Mouse (Mus musculus) ovary, postnatal 14 days (tissue): Measurements from ENCODE around the gene Gm9918.
A peak's percentile ranks its signal among the peaks of the same experiment; 100 is the strongest.

Experiments used
- DNase-seq: peaks from one replicate; pipeline ENCODE4 v3.0.0; 2022; ENCODE audit warnings: low spot score

Gene Gm9918

DNA sequence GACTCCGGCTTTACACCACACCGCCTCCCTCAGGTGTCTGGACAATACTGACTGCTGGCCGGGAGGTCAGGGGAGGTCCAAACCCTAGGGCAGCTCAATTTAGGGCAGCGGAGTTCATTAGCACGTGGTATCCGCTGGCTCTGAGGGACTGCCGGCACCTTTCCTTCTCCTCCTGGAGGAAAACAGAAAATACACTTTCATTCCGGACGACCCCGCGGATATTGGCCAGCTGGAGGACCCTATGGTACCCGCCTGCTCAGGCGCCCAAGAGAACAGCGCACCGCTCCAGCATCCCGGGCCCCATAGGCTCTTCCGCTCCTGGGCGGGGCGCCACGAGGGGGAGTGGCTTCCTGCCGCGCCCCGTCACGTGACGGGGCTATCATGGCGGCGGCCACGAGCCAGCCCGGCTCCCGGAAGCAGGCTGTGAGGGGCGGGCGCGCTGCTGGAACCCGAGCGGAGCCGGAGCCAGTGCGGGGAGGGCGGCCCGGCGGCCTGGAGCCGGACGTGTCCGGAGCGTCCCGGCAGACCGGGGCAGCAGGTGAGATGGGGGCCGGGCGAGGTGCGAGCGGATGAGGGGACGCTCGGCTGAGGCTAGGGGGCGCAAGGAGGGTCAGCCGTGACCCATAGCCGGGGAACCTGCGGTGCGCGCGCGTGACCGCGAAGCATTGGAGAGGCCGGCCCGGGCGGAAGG, 8.9 kb downstream of the Gm9918 start, which contains the start of gene Mfsd5:
Gene Mfsd5 (plus strand): TSS at position 363 of the 691 bp plus-strand sequence.
- peak; percentile 76 for DNase-seq

DNA sequence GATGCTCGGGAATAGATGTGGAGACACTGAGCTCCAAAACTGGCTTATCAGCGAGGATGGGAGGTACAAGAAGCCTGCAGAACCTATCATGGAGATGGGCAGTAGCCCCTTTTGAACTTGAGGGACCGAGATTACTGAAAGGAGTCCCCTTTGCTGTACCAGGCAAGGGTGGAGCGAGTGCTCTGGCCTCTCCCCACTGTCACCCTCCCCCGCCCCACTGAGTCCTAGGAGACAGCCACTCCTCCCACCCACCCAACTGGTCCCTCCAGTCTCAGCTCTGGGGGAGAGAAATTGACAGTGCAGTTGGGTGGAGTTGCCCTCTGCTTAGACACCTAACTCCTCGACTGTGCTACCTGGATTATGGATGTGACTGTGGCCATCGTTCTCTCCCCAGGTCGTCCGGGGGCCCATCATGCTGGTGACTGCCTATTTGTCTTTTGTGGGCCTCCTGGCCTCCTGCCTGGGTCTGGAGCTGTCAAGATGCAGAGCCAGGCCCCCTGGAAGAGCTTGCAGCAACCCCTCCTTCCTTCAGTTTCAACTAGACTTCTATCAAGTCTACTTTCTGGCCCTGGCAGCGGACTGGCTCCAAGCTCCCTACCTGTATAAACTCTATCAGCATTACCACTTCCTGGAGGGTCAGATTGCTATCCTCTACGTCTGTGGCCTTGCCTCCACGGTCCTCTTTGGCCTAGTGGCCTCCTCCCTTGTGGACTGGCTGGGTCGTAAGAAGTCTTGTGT, 9.6 kb downstream of the Gm9918 start:
- DNase-seq, result no peak

DNA sequence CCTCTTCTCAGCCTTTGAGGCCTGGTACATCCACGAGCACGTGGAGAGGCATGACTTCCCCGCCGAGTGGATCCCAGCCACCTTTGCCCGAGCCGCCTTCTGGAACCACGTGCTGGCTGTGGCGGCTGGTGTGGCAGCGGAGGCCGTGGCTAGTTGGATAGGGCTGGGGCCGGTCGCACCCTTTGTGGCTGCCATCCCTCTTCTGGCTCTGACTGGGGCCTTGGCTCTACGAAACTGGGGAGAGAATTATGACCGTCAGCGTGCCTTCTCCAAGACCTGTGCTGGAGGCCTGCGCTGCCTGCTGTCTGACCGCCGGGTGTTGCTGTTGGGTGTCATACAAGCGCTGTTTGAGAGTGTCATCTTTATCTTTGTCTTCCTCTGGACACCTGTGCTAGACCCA, 10.3 kb downstream of the Gm9918 start:
- no peak for DNase-seq

GRCm38 (mm10) chr15:102282463-102283292, 12.3 kb downstream of the Gm9918 start:
- no peak for DNase-seq

DNA sequence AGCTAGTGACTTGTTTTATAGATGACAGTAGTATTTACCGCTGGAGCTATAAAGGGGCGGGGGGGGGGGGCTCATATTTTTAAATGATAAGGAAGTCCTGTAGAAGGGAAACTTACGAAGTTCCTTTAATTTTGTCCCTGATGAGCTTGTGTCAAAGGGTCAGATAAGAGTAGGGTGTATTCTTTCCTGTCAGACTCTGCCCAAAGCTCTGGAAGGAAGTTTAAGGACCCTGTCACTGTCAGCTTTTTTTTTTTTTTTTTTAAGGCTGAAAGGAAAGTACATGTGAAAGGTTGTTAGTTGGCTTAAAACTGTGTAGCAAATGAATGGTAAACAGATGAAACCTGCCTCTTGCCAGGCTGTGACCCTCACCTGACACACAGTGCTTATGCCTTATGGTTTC, 13.3 kb downstream of the Gm9918 start:
- DNase-seq, result no peak

DNA sequence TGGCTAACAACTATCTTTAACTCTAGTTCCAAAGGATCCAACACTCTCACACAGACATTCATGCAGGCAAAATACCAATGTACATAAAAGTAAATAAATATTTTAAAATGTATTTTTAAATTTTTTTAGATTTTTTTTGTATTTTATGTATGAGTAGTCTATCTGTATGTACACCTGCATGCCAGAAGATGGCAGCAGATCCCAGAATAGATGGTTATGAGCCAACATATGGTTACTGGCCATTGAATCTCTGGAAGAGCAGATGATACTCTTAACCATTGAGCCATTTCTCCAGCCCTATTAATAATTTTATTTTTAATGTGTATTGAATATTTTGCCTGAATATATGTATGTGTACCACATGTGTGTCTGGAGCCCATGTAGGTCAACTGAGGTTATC, 17.0 kb downstream of the Gm9918 start:
- DNase-seq, result no peak

DNA sequence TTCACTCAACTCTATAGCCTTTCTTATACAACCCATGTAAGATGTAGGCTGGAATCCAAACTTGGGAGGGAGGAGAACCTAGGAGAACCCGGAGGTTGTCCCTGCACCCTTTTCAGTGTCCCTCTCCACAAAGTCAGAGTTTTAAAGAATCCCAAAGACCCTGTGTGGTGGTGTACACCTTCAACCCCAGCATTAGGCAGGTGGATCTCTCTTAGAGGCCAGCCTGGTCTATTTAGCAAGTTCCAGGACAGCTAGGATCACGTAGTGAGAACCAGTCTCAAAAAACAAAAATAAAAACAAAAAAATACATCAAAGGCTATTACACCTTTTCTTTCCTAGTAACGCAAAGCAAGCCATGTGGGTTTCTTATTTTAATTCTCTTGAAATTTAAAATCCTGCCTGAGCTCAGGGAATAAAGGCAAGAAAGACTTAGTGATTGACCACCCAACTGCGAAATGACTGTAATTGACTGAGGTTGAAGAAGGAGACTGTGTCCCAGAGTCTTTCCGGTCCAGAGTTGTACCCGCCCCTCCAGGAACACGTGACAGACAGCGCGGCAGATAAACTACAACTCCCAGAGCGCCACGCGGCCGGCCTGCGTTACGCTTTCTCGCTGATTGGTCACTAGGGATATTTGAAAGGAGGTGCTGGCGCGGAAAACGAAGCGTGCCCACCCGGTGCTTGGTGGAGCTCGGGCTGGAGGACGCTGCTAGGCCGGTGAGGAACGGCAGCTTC, 25.4 kb downstream of the Gm9918 start, which contains the start of gene Espl1:
Gene Espl1 (plus strand): TSS at position 634 of the 735 bp plus-strand sequence.
- peak; percentile 89 for DNase-seq

GRCm38 (mm10) chr15:102296368-102297006, 26.1 kb downstream of the Gm9918 start:
- no peak for DNase-seq

- no peak for DNase-seq
Observed at GRCm38 (mm10) chr15:102302542-102302941, 32.2 kb downstream of the Gm9918 start.

- DNase-seq, result no peak
Observed at GRCm38 (mm10) chr15:102308717-102309116, 38.4 kb downstream of the Gm9918 start.

DNA sequence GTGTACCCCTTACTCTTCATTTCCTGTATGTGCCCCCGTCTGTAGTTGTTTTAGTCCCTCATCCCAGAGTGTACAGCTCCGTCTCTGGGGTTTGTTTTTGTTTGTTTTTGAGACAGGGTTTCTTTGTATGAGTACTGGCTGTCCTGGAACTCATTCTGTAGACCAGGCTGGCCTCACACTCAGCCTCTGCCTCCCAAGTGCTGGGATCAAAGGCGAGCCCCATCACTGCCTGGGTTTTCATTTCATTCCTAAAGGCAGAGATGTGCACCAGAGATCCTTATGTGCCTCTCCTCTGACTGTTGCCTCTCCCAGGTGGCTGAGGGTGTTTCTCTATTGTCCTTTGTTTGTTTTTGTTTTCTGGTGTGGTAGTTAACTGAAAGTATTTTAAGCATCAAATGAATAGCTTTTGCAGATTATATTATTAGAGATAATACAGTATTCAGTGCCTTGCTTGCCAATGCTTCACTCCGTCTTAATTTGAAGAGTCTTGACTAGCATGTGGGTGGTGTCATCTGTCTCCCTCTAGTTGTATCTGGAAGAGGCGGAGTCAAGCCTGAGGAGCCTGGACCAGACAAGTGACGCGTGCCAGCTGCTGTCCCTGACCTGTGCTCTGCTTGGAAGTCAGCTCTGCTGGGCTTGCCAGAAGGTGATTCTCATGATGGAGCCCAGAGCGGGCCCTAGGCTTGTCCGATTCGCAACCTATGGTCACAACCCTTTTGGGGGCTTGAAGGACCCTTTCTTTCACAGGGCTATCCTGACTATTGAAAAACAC, 39.9 kb downstream of the Gm9918 start:
- no peak for DNase-seq

DNA sequence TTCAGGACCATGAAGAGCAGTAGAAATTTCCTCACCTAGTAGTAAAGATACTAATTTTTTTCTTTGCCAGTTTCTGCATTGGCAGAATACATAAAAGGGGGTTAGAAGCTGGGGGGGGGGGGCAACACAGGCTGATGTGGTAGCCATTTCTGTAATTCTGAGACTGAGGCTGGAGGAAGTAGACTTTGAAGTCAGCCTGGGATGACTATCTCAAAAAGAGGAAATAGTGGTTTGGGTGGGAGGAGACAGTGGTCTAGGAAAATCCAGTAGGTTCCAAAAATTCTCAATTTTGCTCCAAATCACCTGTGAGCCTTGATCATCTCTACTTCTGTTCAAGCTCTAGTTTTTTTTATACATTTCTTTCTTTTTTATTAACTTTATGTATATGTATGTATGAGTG, 41.1 kb downstream of the Gm9918 start:
- no peak for DNase-seq

GRCm38 (mm10) chr15:102315292-102315691, 44.9 kb downstream of the Gm9918 start:
- no peak for DNase-seq

- peak; percentile 47 for DNase-seq
Observed at GRCm38 (mm10) chr15:102316263-102316662, 45.9 kb downstream of the Gm9918 start.
